Mouse (Mus musculus): Measurements from ENCODE around the gene Trpm5. TPM values are rescaled to one million over a fixed set of nuclear protein-coding genes. Genes with fewer than 3 reads are reported as not detected.
A peak's percentile ranks its signal among the peaks of the same experiment; 100 is the strongest.

Gene Trpm5
- polyA plus RNA-seq, 1 experiment, result 0.95 TPM

DNA sequence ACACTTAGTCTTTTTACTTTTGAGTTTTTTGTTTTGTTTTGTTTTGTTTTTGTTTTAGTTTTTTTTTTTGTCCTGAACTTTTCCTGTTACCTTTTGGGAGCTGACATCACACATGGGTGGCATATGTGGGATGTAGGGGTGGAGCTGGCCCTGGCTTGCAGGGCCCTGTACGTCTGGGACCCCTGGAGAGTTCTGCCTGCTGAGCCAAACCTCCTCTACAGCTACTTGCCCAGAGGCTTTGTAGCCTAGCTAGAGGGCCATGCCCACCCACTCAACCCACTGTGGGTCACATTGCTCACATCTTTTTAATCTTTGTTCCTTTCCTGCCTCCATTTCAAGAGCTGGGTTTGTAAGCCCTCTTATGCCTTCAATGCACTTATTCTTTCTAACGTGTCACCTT is 27.0 kb downstream of the Trpm5 start:
- no peaks in the 10 kb centered on the region for H3K27me3 ChIP-seq (ENCODE audit: control insufficient read depth, insufficient read depth, low read length)
- WGBS, result 83% methylated on average over 2 of the region's 2 CpGs
- TF ChIP-seq POLR2A (IDR thresholded peaks at IDR 0.05; ENCODE audit: low read depth, low read length), result no peak
- no peak for TF ChIP-seq CTCF (IDR thresholded peaks at IDR 0.05; ENCODE audit: extremely low read depth, insufficient read depth, insufficient read length, insufficient replicate concordance)
- peaks cover 14% of the 10 kb centered on the region; the same call in 1 of the 2 replicates for H3K4me1 ChIP-seq (ENCODE audit: control insufficient read depth, insufficient read depth, insufficient read length)
- peaks cover 23% of the 10 kb centered on the region for H3K36me3 ChIP-seq (ENCODE audit: control insufficient read depth, insufficient read depth, low read length)
- no peak overlapping the region for H3K4me3 ChIP-seq (ENCODE audit: extremely low read depth, insufficient read depth, insufficient read length)
- H3K27ac ChIP-seq (ENCODE audit: insufficient read depth, low read length), result no peak overlapping the region
- DNase-seq (ENCODE audit: low read depth in 1 of 2, low spot score in 2 of 2), result no peak

DNA sequence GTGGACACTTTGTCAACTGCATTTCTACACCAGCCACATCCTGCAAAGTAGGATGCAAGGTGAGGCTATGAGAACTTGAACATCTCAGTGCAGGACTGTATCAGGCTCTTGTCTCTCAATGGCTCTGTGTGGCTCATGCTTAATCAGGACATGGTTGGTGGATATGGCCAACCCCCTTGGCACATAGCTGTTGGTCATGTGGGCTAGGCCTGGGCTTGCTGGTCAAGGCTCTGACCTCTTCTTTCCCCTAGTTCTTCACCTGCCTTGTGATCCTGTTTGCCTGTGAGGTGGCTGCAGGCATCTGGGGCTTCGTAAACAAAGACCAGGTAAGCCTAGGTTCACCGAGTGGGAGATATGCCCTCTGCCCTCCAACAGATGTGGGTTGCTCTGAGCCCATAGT is 28.8 kb downstream of the Trpm5 start:
- no peak overlapping the region for H3K27ac ChIP-seq (ENCODE audit: insufficient read depth, low read length)
- peaks cover 24% of the 10 kb centered on the region for H3K36me3 ChIP-seq (ENCODE audit: control insufficient read depth, insufficient read depth, low read length)
- no peak overlapping the region for H3K4me3 ChIP-seq (ENCODE audit: extremely low read depth, insufficient read depth, insufficient read length)
- no peaks in the 10 kb centered on the region for H3K27me3 ChIP-seq (ENCODE audit: control insufficient read depth, insufficient read depth, low read length)
- no peak for TF ChIP-seq CTCF (IDR thresholded peaks at IDR 0.05; ENCODE audit: extremely low read depth, insufficient read depth, insufficient read length, insufficient replicate concordance)
- TF ChIP-seq POLR2A (IDR thresholded peaks at IDR 0.05; ENCODE audit: low read depth, low read length), result no peak
- peaks cover 14% of the 10 kb centered on the region; the same call in 1 of the 2 replicates for H3K4me1 ChIP-seq (ENCODE audit: control insufficient read depth, insufficient read depth, insufficient read length)
- DNase-seq (ENCODE audit: low read depth in 1 of 2, low spot score in 2 of 2), result no peak
- 92% methylated on average over 2 of the region's 2 CpGs for WGBS

DNA sequence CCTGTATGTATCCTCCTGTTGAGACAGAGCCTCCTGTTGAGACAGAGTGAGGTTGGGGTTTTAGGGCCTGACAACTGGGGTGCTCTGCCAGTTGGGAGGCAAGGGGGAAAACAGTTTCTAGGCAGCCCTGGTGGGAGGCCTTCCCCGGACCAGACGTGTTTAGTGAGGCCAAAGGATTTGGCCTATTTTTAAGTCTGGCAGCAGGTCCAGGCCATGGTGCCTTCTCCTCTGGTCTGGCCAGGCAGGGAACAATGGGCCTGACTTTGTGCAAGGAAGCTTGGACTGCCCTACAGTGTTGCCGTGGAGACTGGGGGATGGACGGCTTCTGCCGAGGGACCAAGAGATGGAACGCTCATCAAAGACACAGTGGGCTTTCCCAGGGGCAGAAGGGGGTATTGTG is 30.2 kb downstream of the Trpm5 start:
- 85% methylated on average over 6 of the region's 6 CpGs for WGBS

DNA sequence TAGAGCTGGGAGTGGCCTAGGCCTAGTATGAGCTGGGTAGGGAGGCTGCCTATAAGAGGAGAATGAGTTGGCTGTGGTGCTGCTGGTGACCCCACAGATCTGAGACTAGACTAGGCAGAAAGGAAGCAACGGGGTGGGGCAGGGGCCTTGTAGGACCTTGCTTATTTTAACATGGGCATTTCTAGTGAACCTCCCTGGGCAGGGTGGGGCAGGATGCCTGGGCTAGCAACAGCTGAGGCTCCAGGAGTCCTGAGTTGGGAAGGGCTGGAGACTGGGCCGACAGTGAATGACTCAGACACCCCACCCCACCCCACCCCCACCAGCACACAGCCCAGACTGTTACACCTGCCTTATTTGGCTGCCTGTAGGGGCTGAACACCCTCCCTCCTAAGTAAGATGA is 31.7 kb downstream of the Trpm5 start:
- WGBS, result 84% methylated on average over 2 of the region's 2 CpGs
- H3K27ac ChIP-seq (ENCODE audit: insufficient read depth, low read length), result no peak overlapping the region
- H3K36me3 ChIP-seq (ENCODE audit: control insufficient read depth, insufficient read depth, low read length), result peaks cover 23% of the 10 kb centered on the region
- no peak overlapping the region for H3K4me3 ChIP-seq (ENCODE audit: extremely low read depth, insufficient read depth, insufficient read length)
- peaks cover 11% of the 10 kb centered on the region; the same call in 1 of the 2 replicates for H3K4me1 ChIP-seq (ENCODE audit: control insufficient read depth, insufficient read depth, insufficient read length)
- H3K27me3 ChIP-seq (ENCODE audit: control insufficient read depth, insufficient read depth, low read length), result no peaks in the 10 kb centered on the region
- no peak for TF ChIP-seq CTCF (IDR thresholded peaks at IDR 0.05; ENCODE audit: extremely low read depth, insufficient read depth, insufficient read length, insufficient replicate concordance)
- no peak for TF ChIP-seq POLR2A (IDR thresholded peaks at IDR 0.05; ENCODE audit: low read depth, low read length)
- no peak for DNase-seq (ENCODE audit: low read depth in 1 of 2, low spot score in 2 of 2)

More for the DNA sequence above, 30.2 kb downstream of the Trpm5 start:
- Histone ChIP-seq H3K36me3 (ENCODE audit: control insufficient read depth, insufficient read depth, low read length) (peaks cover 24% of the 10 kb centered on the region), H3K27me3 (ENCODE audit: control insufficient read depth, insufficient read depth, low read length) (no peaks in the 10 kb centered on the region), H3K4me3 (ENCODE audit: extremely low read depth, insufficient read depth, insufficient read length) (no peak overlapping the region), H3K4me1 (ENCODE audit: control insufficient read depth, insufficient read depth, insufficient read length) (peaks cover 5% of the 10 kb centered on the region; the same call in 1 of the 2 replicates), H3K27ac (ENCODE audit: insufficient read depth, low read length) (no peak overlapping the region)
- TF ChIP-seq CTCF (IDR thresholded peaks at IDR 0.05; ENCODE audit: extremely low read depth, insufficient read depth, insufficient read length, insufficient replicate concordance) (no peak), POLR2A (IDR thresholded peaks at IDR 0.05; ENCODE audit: low read depth, low read length) (no peak)
- no peak for DNase-seq (ENCODE audit: low read depth in 1 of 2, low spot score in 2 of 2)

DNA sequence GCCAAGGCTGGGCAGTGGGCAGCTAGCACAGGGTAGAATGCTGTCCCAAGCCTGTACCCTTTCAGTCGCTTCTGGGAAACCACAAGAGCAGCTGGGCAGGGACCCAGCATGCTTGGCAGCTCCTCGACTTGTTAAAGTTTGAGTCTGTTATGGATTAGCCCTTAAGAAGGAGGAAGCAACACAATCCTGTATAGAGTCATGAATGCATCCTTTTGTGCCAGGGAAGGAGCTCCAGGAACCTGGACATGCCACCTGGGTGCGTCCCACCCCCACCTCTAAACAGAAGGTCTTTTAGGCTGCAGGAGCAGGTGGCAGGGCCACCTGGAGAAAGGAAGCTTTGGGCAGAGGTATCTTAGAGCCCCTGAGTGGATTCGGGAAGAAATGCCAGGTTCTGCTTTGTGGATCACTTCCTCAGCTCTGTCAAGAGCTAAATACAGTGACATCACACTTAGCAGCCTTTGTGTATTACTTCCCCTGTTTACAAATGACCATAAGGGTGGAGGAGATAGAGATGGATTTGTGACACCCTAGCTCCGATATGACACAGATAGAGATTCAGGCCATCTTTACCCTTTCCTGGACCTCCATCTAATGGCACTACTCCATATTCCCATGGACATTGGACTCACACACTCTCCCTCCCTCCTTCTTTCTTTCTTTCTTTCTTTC is 35.1 kb downstream of the Trpm5 start:
- Histone ChIP-seq H3K27me3 (ENCODE audit: control insufficient read depth, insufficient read depth, low read length) (no peaks in the 10 kb centered on the region), H3K36me3 (ENCODE audit: control insufficient read depth, insufficient read depth, low read length) (peaks cover 15% of the 10 kb centered on the region; the same call in 1 of the 2 replicates), H3K4me3 (ENCODE audit: extremely low read depth, insufficient read depth, insufficient read length) (no peak overlapping the region), H3K4me1 (ENCODE audit: control insufficient read depth, insufficient read depth, insufficient read length) (peaks cover 37% of the 10 kb centered on the region; the same call in 1 of the 2 replicates), H3K27ac (ENCODE audit: insufficient read depth, low read length) (peak overlapping the region; percentile 37; the same call in 1 of the 2 replicates)
- WGBS, result 33% methylated on average over 5 of the region's 5 CpGs
- no peak for TF ChIP-seq POLR2A (IDR thresholded peaks at IDR 0.05; ENCODE audit: low read depth, low read length)
- TF ChIP-seq CTCF (IDR thresholded peaks at IDR 0.05; ENCODE audit: extremely low read depth, insufficient read depth, insufficient read length, insufficient replicate concordance), result no peak
- no peak for DNase-seq (ENCODE audit: low read depth in 1 of 2, low spot score in 2 of 2)

DNA sequence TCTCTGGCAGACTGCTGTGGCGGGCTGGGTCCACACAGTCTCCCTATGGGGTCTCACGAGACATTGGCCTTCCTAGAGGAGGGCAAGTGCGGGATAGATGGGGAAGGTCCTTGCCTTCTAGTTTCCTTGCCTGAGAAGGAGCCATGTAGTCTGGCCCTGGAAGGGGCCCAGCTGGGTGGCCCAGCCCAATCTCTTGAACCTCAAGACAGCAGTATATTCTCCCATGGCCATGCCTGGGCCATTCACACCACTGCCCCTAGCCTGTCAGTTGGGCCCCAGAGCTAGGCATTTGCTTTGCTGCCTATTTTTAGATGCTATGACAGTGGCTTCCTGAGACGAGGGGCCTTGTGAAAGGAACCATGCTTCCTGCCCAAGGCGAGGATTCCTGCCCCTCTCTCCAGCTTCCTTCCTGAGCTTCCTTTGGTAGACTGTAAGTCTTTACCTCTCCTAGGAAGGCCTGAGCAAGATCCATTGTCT is 36.2 kb downstream of the Trpm5 start:
- DNase-seq (ENCODE audit: low read depth in 1 of 2, low spot score in 2 of 2), result no peak
- Histone ChIP-seq H3K4me3 (ENCODE audit: extremely low read depth, insufficient read depth, insufficient read length) (no peak overlapping the region), H3K27ac (ENCODE audit: insufficient read depth, low read length) (peak overlapping the region; percentile 53), H3K36me3 (ENCODE audit: control insufficient read depth, insufficient read depth, low read length) (peaks cover 9% of the 10 kb centered on the region; the same call in 1 of the 2 replicates), H3K4me1 (ENCODE audit: control insufficient read depth, insufficient read depth, insufficient read length) (peaks cover 47% of the 10 kb centered on the region; the same call in 1 of the 2 replicates), H3K27me3 (ENCODE audit: control insufficient read depth, insufficient read depth, low read length) (no peaks in the 10 kb centered on the region)
- TF ChIP-seq CTCF (IDR thresholded peaks at IDR 0.05; ENCODE audit: extremely low read depth, insufficient read depth, insufficient read length, insufficient replicate concordance), result no peak
- TF ChIP-seq POLR2A (IDR thresholded peaks at IDR 0.05; ENCODE audit: low read depth, low read length), result no peak
- WGBS, result 25% methylated on average over 5 of the region's 5 CpGs
